Mouse (Mus musculus) megakaryocyte-erythroid progenitor cell, adult 5-6 weeks (primary cell): Measurements from ENCODE around the gene Bpifa3. TPM values are rescaled to one million over a fixed set of nuclear protein-coding genes. Genes with fewer than 3 reads are reported as not detected.
"Not testable (repeated sequence)": the region's sequence is repeated elsewhere in the genome, so short reads cannot be mapped to it uniquely, and the experiment has no call there.

Experiments
- ATAC-seq: replicated peaks from 2 replicates; pipeline ENCODE4 v1.8.0; 2016; ENCODE audit warnings: mild to moderate bottlenecking, inconsistent platforms; ENCODE audit not compliant: severe bottlenecking, poor library complexity, low FRiP score, low TSS enrichment
- total RNA-seq, 2 experiments: library from RNA; stranded (forward) in 1 of 2; stranded (reverse) in 1 of 2; fragments of 200-1000, 215-1000 nt in 1 of 2; fragments of >200 nt in 1 of 2; fragmentation: Nextera tagmentation in 1 of 2; gene quantifications; 2 replicates each; pipeline ENCODE4 v1.2.3; 2014 to 2017

Bpifa3 gene
- total RNA-seq (2014; fragmentation: Nextera tagmentation) (not detected in 2 replicates), total RNA-seq (2017) (not detected in 2 replicates)

GRCm38 (mm10) chr2:154130120-154130519, at the start of gene Bpifa3:
Gene Bpifa3 (plus strand): TSS chr2:154130336.
- ATAC-seq: no peak

GRCm38 (mm10) chr2:154097734-154098133, 32.4 kb upstream of the Bpifa3 start:
- no peak for ATAC-seq

GRCm38 (mm10) chr2:154117381-154117780, 12.8 kb upstream of the Bpifa3 start:
- ATAC-seq: no peak

GRCm38 (mm10) chr2:154142580-154142979, 12.4 kb downstream of the Bpifa3 start, which contains the start of gene Bpifa1:
Gene Bpifa1 (plus strand): TSS chr2:154142880.
- no peak for ATAC-seq

GRCm38 (mm10) chr2:154143735-154144134, 13.6 kb downstream of the Bpifa3 start:
- ATAC-seq: no peak

GRCm38 (mm10) chr2:154147496-154147895, 17.4 kb downstream of the Bpifa3 start:
- no peak for ATAC-seq

- no peak for ATAC-seq
Measured at GRCm38 (mm10) chr2:154158433-154158832, 28.3 kb downstream of the Bpifa3 start.

GRCm38 (mm10) chr2:154162307-154162706, 32.2 kb downstream of the Bpifa3 start, which contains the start of gene Bpifa5:
Gene Bpifa5 (plus strand): TSS chr2:154162607.
- no peak for ATAC-seq

GRCm38 (mm10) chr2:154163306-154163705, 33.2 kb downstream of the Bpifa3 start:
- no peak for ATAC-seq

- no peak for ATAC-seq
Measured at GRCm38 (mm10) chr2:154169172-154169571, 39.0 kb downstream of the Bpifa3 start.

- ATAC-seq: no peak
Measured at GRCm38 (mm10) chr2:154171621-154172020, 41.5 kb downstream of the Bpifa3 start.

- peak; percentile 75 for ATAC-seq
Measured at GRCm38 (mm10) chr2:154173313-154173712, 43.2 kb downstream of the Bpifa3 start.

GRCm38 (mm10) chr2:154181900-154182299, 51.8 kb downstream of the Bpifa3 start:
- not testable (repeated sequence) for ATAC-seq

- ATAC-seq: not testable (repeated sequence)
Measured at GRCm38 (mm10) chr2:154183061-154183460, 52.9 kb downstream of the Bpifa3 start.

- no peak for ATAC-seq
Measured at GRCm38 (mm10) chr2:154185319-154185718, 55.2 kb downstream of the Bpifa3 start.

GRCm38 (mm10) chr2:154185748-154186147, 55.6 kb downstream of the Bpifa3 start:
- ATAC-seq: no peak

GRCm38 (mm10) chr2:154187468-154187867, 57.3 kb downstream of the Bpifa3 start:
- peak; percentile 74; the same call in 1 of the 2 replicates for ATAC-seq

Other genes starting within 250 kb of the Bpifa3 start
- gene Bpifb6, start 229.9 kb upstream of the Bpifa3 start, total RNA-seq (2014; fragmentation: Nextera tagmentation): not detected in 2 replicates
- not detected in 2 replicates for gene Bpifb6, start 229.9 kb upstream of the Bpifa3 start, total RNA-seq (2017)
- not detected in 2 replicates for gene Bpifb3, start 212.1 kb upstream of the Bpifa3 start, total RNA-seq (2014; fragmentation: Nextera tagmentation)
- gene Bpifb3, start 212.1 kb upstream of the Bpifa3 start, total RNA-seq (2017): not detected in 2 replicates
- not detected in 2 replicates for gene Bpifb4, start 192.1 kb upstream of the Bpifa3 start, total RNA-seq (2014; fragmentation: Nextera tagmentation)
- gene Bpifb4, start 192.1 kb upstream of the Bpifa3 start, total RNA-seq (2017): not detected in 2 replicates
- not detected in 2 replicates for gene Bpifa6, start 155.4 kb upstream of the Bpifa3 start, total RNA-seq (2014; fragmentation: Nextera tagmentation)
- gene Bpifa6, start 155.4 kb upstream of the Bpifa3 start, total RNA-seq (2017): not detected in 2 replicates
- gene Bpifa2, start 122.1 kb upstream of the Bpifa3 start, total RNA-seq (2014; fragmentation: Nextera tagmentation): not detected in 2 replicates
- not detected in 2 replicates for gene Bpifa2, start 122.1 kb upstream of the Bpifa3 start, total RNA-seq (2017)
- not detected in 2 replicates for gene Bpifa1, start 12.5 kb downstream of the Bpifa3 start, total RNA-seq (2014; fragmentation: Nextera tagmentation)
- gene Bpifa1, start 12.5 kb downstream of the Bpifa3 start, total RNA-seq (2017): not detected in 2 replicates
- not detected in 2 replicates for gene Bpifa5, start 32.3 kb downstream of the Bpifa3 start, total RNA-seq (2014; fragmentation: Nextera tagmentation)
- not detected in 2 replicates for gene Bpifa5, start 32.3 kb downstream of the Bpifa3 start, total RNA-seq (2017)
- gene Bpifb1, start 60.5 kb downstream of the Bpifa3 start, total RNA-seq (2014; fragmentation: Nextera tagmentation): not detected in 2 replicates
- gene Bpifb1, start 60.5 kb downstream of the Bpifa3 start, total RNA-seq (2017): not detected in 2 replicates
- gene Bpifb5, start 93.4 kb downstream of the Bpifa3 start, total RNA-seq (2014; fragmentation: Nextera tagmentation): not detected in 2 replicates
- gene Bpifb5, start 93.4 kb downstream of the Bpifa3 start, total RNA-seq (2017): not detected in 2 replicates
- not detected in 2 replicates for gene Bpifb9a, start 127.5 kb downstream of the Bpifa3 start, total RNA-seq (2014; fragmentation: Nextera tagmentation)
- not detected in 2 replicates for gene Bpifb9a, start 127.5 kb downstream of the Bpifa3 start, total RNA-seq (2017)
- gene Bpifb9b, start 176.9 kb downstream of the Bpifa3 start, total RNA-seq (2014; fragmentation: Nextera tagmentation): not detected in 2 replicates
- not detected in 2 replicates for gene Bpifb9b, start 176.9 kb downstream of the Bpifa3 start, total RNA-seq (2017)
- gene Cdk5rap1, start 242.7 kb downstream of the Bpifa3 start, total RNA-seq (2014; fragmentation: Nextera tagmentation): 18.8 and 27.3 TPM in 2 replicates
- gene Cdk5rap1, start 242.7 kb downstream of the Bpifa3 start, total RNA-seq (2017): 22.9 and 27.9 TPM in 2 replicates